In genomic region chr10:108568136-108568535, GRCm38 (mm10) we compare ENCODE assay signal across 8 mouse cellular contexts.
A peak's percentile ranks its signal among the peaks of the same experiment; 100 is the strongest.
DNase-seq lines count a peak whose midpoint lies in the region; ATAC-seq lines count a peak whose summit lies in the region.

No protein-coding gene starts in this region.

- peaks cover 11% of the 10 kb centered on the region for H3K4me1 ChIP-seq in heart, embryonic 11.5 days (ENCODE audit: control insufficient read depth, insufficient read depth, low read length)
- 0 out of 2 replicates have a peak, but pooled peaks cover 3% of the 10 kb centered on the region for H3K4me1 ChIP-seq in intestine, embryonic 15.5 days (replicated peaks)

- no peaks in the 10 kb centered on the region for H3K9me3 ChIP-seq in heart, embryonic 11.5 days (replicated peaks; ENCODE audit: control insufficient read depth, low read length)
- no peaks in the 10 kb centered on the region for H3K9me3 ChIP-seq in intestine, embryonic 15.5 days

- WGBS in heart, embryonic 11.5 days (ENCODE audit: insufficient replicate concordance): 12% methylated on average over 8 of the region's 8 CpGs
- 4% methylated on average over 8 of the region's 8 CpGs for WGBS in intestine, embryonic 15.5 days

- H3K4me3 ChIP-seq in heart, embryonic 11.5 days (ENCODE audit: low read depth, low read length): no peak overlapping the region
- no peak overlapping the region for H3K4me3 ChIP-seq in intestine, embryonic 15.5 days (replicated peaks)

- ATAC-seq in heart, embryonic 11.5 days (replicated peaks; ENCODE audit: insufficient number of reproducible peaks, low FRiP score, low TSS enrichment): no peak
- ATAC-seq in intestine, embryonic 15.5 days: peak; percentile 65; the same call in 1 of the 2 replicates
- ATAC-seq in megakaryocyte, adult 5-6 weeks (ENCODE audit: poor library complexity, severe bottlenecking): no peak

- H3K27me3 ChIP-seq in heart, embryonic 11.5 days (ENCODE audit: control insufficient read depth, insufficient read depth, low read length): no peaks in the 10 kb centered on the region
- H3K27me3 ChIP-seq in intestine, embryonic 15.5 days (replicated peaks): no peaks in the 10 kb centered on the region

- H3K9ac ChIP-seq in heart, embryonic 11.5 days (ENCODE audit: low read depth, low read length): no peak overlapping the region
- H3K9ac ChIP-seq in intestine, embryonic 15.5 days: no peak overlapping the region

- H3K36me3 ChIP-seq in heart, embryonic 11.5 days (ENCODE audit: control insufficient read depth, insufficient read depth, low read length): no peaks in the 10 kb centered on the region
- H3K36me3 ChIP-seq in intestine, embryonic 15.5 days: no peaks in the 10 kb centered on the region

- H3K27ac ChIP-seq in heart, embryonic 11.5 days (ENCODE audit: low read depth, low read length): peak overlapping the region; percentile 46; the same call in 1 of the 2 replicates
- H3K27ac ChIP-seq in intestine, embryonic 15.5 days: no peak overlapping the region

- no peak for DNase-seq in heart, adult 8-10 months (ENCODE audit: low spot score)
- DNase-seq in embryo, embryonic 11 days: peak; percentile 73
- peak; percentile 9 to 47 for DNase-seq in lung, postnatal 4 days
- no peak for DNase-seq in cerebellum, adult 18-20 months
- DNase-seq in thymus, postnatal 10 days (ENCODE audit: low spot score in 2 of 2): no peak

- H3K4me2 ChIP-seq in heart, embryonic 11.5 days: peak overlapping the region; percentile 23
- H3K4me2 ChIP-seq in intestine, embryonic 15.5 days (replicated peaks): no peak overlapping the region

Comparison
In these comparisons a context has a peak if more than half of its experiments do, and no peak if none do; other contexts are left out.
1. DNase-seq: peak in embryo, embryonic 11 days (single experiment) and lung, postnatal 4 days (2 of 2); none in heart, adult 8-10 months (single experiment), cerebellum, adult 18-20 months (0 of 2) and thymus, postnatal 10 days (0 of 2).